Mouse (Mus musculus) liver, embryonic 16.5 days (tissue): ENCODE data around the gene Sap30l. TPM values are rescaled to one million over a fixed set of nuclear protein-coding genes. Genes with fewer than 3 reads are reported as not detected.
"Not testable (repeated sequence)": the region's sequence is repeated elsewhere in the genome, so short reads cannot be mapped to it uniquely, and the experiment has no call there.

Experiments
- ATAC-seq: fragments of 200-750 bp; cut with Nextera tagmentation; 2 replicates; pipeline ENCODE4 v1.8.0; 2017; ENCODE audit warnings: low read depth, mild to moderate bottlenecking, moderate number of reproducible peaks, moderate library complexity
- H3K27ac ChIP-seq: fragments of 300-500 bp; sonication (generic); 2 replicates; pipeline ENCODE4 v1.5.1; 2014; ENCODE audit warnings: mild to moderate bottlenecking, low read length
- H3K27me3 ChIP-seq: fragments of 300-500 bp; sonication (generic); 2 replicates; pipeline ENCODE4 v1.6.1; 2014; ENCODE audit warnings: low read depth, low read length, mixed read lengths; ENCODE audit not compliant: control insufficient read depth, insufficient read depth
- H3K36me3 ChIP-seq: fragments of 300-500 bp; sonication (generic); 2 replicates; pipeline ENCODE4 v1.6.1; 2014; ENCODE audit warnings: mild to moderate bottlenecking; ENCODE audit not compliant: control insufficient read depth, insufficient read depth
- H3K4me1 ChIP-seq: fragments of 300-500 bp; sonication (generic); 2 replicates; pipeline ENCODE4 v1.6.1; 2014; ENCODE audit warnings: low read depth, low read length, mixed read lengths; ENCODE audit not compliant: control insufficient read depth
- H3K4me2 ChIP-seq: fragments of 300-500 bp; sonication (generic); 2 replicates; pipeline ENCODE4 v1.6.1; 2014; ENCODE audit warnings: low read depth, low read length, mixed read lengths
- H3K4me3 ChIP-seq: fragments of 300-500 bp; sonication (generic); 2 replicates; pipeline ENCODE4 v1.5.1; 2014; ENCODE audit warnings: low read depth, mild to moderate bottlenecking, low read length
- H3K9ac ChIP-seq: fragments of 300-500 bp; sonication (generic); 2 replicates; pipeline ENCODE4 v1.6.1; 2014; ENCODE audit warnings: low read depth, low read length
- H3K9me3 ChIP-seq: fragments of 300-500 bp; sonication (generic); replicated peaks from 2 replicates; pipeline ENCODE4 v1.6.1; 2016; ENCODE audit warnings: low read length; ENCODE audit not compliant: control insufficient read depth
- WGBS: fragments of 180-500 bp; shearing (Covaris S2); extraction: QIAGEN DNeasy Blood & Tissue Kit; methylation state at CpG from one replicate; pipeline ENCODE4 v1.1.7; 2014; ENCODE audit not compliant: insufficient replicate concordance; 5-methylcytosine and 5-hydroxymethylcytosine counted together
- polyA plus RNA-seq: library from polyadenylated mRNA; unstranded; fragments of >200 nt; fragmentation: Nextera tagmentation; extraction: Ambion mirVana; gene quantifications from 2 replicates; pipeline ENCODE4 v1.2.1, GENCODE M21; 2015

Sap30l gene
- polyA plus RNA-seq, 1 experiment from 2014 or later: 1.9 TPM

DNA sequence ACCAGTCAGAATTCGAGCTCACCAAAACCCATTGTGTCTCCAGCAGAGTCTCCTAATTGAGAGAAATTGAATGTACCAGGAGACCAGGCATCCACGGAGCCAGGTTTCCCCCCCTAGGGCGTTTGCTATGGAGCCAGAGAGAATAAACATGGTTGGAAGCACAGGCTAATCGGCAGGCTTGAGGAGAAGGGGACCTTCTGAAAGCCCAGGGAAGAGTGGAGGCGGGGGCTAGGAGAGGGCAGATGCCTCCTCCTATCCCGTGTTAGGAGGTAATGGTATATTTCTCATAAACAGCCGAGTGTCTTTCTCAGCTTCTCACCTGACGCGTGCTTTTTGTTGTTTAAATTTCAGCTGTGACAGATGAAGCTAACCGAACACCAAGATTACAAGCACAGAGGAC lies 39.5 kb downstream of the Sap30l start:
- Histone ChIP-seq H3K9me3 (no peaks in the 10 kb centered on the region), H3K27me3 (peaks cover 54% of the 10 kb centered on the region), H3K36me3 (no peaks in the 10 kb centered on the region), H3K9ac (no peak overlapping the region), H3K4me2 (no peak overlapping the region), H3K27ac (no peak overlapping the region), H3K4me3 (no peak overlapping the region), H3K4me1 (no peaks in the 10 kb centered on the region)
- no peak for ATAC-seq
- 22% methylated on average over 10 of the region's 10 CpGs for WGBS

DNA sequence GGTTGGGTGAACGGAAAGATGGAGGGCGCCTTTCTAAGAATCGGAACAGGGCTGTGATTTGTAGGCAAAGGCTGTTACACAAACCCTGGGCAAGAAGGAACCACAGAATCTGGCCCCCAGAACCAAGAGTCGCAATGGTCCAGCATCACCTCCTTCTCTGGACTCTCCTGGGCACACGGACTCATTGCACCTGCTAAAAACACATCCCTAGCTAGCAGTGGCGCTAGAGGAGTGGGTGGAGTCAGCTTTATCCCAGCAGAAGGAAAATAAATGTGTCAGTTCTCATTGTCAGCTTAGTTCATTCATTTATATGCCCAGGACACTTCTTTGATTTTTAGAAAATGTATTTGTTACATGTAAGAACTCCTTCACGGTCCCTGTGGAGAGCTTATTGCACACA lies 40.0 kb downstream of the Sap30l start:
- Histone ChIP-seq H3K36me3 (no peaks in the 10 kb centered on the region), H3K9ac (no peak overlapping the region), H3K4me1 (no peaks in the 10 kb centered on the region), H3K4me2 (no peak overlapping the region), H3K9me3 (no peaks in the 10 kb centered on the region), H3K4me3 (no peak overlapping the region), H3K27me3 (peaks cover 50% of the 10 kb centered on the region), H3K27ac (no peak overlapping the region)
- ATAC-seq: no peak
- WGBS: 38% methylated on average over 7 of the region's 7 CpGs

- H3K4me3 ChIP-seq, H3K4me2 ChIP-seq, H3K4me1 ChIP-seq, H3K27me3 ChIP-seq, ATAC-seq, H3K27ac ChIP-seq, H3K9ac ChIP-seq, H3K9me3 ChIP-seq, H3K36me3 ChIP-seq: not testable (repeated sequence)
- 57% methylated on average over 8 of the region's 9 CpGs for WGBS
These were observed 45.3 kb downstream of the Sap30l start for GRCm38 (mm10) chr11:57846421-57847363.

DNA sequence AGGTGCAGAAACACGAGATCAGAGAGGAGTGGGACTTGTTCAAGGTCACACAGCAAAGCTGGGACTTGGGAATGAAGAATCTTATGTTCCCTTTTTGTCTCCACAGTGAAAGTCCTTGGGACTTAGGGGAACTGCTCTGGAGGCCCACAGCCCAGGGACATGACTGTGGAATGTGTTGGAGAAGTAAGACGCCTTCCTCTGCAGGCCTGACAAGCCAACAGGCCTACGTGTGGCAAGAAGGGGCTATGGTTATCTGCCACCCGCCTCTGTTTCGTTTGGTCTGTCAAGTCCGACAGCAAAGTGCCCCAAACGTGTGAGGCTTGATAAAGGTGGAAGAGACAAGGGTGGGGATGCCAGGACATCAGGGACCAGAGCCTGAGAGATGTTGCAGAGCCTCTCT lies 46.0 kb downstream of the Sap30l start:
- 37% methylated on average over 7 of the region's 7 CpGs for WGBS
- no peaks in the 10 kb centered on the region for H3K9me3 ChIP-seq
- no peaks in the 10 kb centered on the region for H3K36me3 ChIP-seq
- peaks cover 7% of the 10 kb centered on the region; the same call in 1 of the 2 replicates for H3K27me3 ChIP-seq
- ATAC-seq: no peak
- no peak overlapping the region for H3K27ac ChIP-seq
- H3K4me1 ChIP-seq: no peaks in the 10 kb centered on the region
- no peak overlapping the region for H3K9ac ChIP-seq
- no peak overlapping the region for H3K4me3 ChIP-seq
- no peak overlapping the region for H3K4me2 ChIP-seq

- Histone ChIP-seq H3K9ac (no peak overlapping the region), H3K27ac (no peak overlapping the region), H3K4me3 (no peak overlapping the region), H3K4me1 (no peaks in the 10 kb centered on the region), H3K9me3 (no peaks in the 10 kb centered on the region), H3K36me3 (no peaks in the 10 kb centered on the region), H3K4me2 (no peak overlapping the region), H3K27me3 (peaks cover 2% of the 10 kb centered on the region; the same call in 1 of the 2 replicates)
- no peak for ATAC-seq
- WGBS: 38% methylated on average over 7 of the region's 7 CpGs
These were observed 48.9 kb downstream of the Sap30l start for GRCm38 (mm10) chr11:57850298-57850697.

GRCm38 (mm10) chr11:57850931-57851330 lies 49.5 kb downstream of the Sap30l start:
- no peak overlapping the region for H3K27ac ChIP-seq

DNA sequence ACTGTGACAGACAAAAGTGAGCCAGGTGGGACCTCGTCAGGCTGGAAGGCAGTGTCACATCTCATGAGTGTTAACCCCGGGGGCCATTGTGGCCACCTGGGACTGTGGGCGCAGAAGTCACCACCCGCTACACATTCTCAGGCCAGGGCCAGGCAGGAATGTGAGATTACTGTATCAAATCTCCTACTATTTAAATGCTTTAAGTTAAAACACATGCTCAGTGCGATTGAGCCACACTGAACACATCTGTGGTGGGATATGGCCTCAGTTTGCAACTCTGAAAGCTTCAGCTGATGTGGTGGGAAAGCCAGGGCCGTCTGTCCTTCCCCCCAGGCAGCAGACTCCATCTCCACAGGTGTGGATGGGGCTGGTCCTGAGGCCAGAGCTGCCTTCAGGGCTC lies 52.1 kb downstream of the Sap30l start:
- Histone ChIP-seq H3K4me3 (no peak overlapping the region), H3K4me1 (no peaks in the 10 kb centered on the region), H3K9me3 (no peaks in the 10 kb centered on the region), H3K27me3 (peaks cover 2% of the 10 kb centered on the region; the same call in 1 of the 2 replicates), H3K36me3 (no peaks in the 10 kb centered on the region), H3K27ac (no peak overlapping the region), H3K9ac (no peak overlapping the region), H3K4me2 (no peak overlapping the region)
- ATAC-seq: no peak
- WGBS: 59% methylated on average over 6 of the region's 6 CpGs

More at GRCm38 (mm10) chr11:57850931-57851330, 49.5 kb downstream of the Sap30l start:
- no peaks in the 10 kb centered on the region for H3K4me1 ChIP-seq
- no peaks in the 10 kb centered on the region for H3K9me3 ChIP-seq
- H3K4me3 ChIP-seq: no peak overlapping the region
- H3K9ac ChIP-seq: no peak overlapping the region
- 33% methylated on average over 3 of the region's 3 CpGs for WGBS
- ATAC-seq: no peak
- H3K4me2 ChIP-seq: no peak overlapping the region
- no peaks in the 10 kb centered on the region for H3K36me3 ChIP-seq
- peaks cover 2% of the 10 kb centered on the region; the same call in 1 of the 2 replicates for H3K27me3 ChIP-seq

- H3K4me1 ChIP-seq: no peaks in the 10 kb centered on the region
- H3K27ac ChIP-seq: no peak overlapping the region
- WGBS: 43% methylated on average over 4 of the region's 4 CpGs
These were observed 56.3 kb downstream of the Sap30l start for GRCm38 (mm10) chr11:57857709-57858108.

More at GRCm38 (mm10) chr11:57857709-57858108, 56.3 kb downstream of the Sap30l start:
- Histone ChIP-seq H3K4me2 (no peak overlapping the region), H3K9ac (no peak overlapping the region), H3K36me3 (no peaks in the 10 kb centered on the region), H3K9me3 (no peaks in the 10 kb centered on the region), H3K27me3 (no peaks in the 10 kb centered on the region), H3K4me3 (no peak overlapping the region)
- ATAC-seq: no peak
